Mouse (Mus musculus): ENCODE data around the gene Oscar.

The Oscar gene

GRCm38 (mm10) chr7:3616057-3616388, at the start of gene Oscar:
TSS of gene Oscar (minus strand) at chr7:3616157.
- no peak for DNase-seq (ENCODE audit: low read depth)

DNA sequence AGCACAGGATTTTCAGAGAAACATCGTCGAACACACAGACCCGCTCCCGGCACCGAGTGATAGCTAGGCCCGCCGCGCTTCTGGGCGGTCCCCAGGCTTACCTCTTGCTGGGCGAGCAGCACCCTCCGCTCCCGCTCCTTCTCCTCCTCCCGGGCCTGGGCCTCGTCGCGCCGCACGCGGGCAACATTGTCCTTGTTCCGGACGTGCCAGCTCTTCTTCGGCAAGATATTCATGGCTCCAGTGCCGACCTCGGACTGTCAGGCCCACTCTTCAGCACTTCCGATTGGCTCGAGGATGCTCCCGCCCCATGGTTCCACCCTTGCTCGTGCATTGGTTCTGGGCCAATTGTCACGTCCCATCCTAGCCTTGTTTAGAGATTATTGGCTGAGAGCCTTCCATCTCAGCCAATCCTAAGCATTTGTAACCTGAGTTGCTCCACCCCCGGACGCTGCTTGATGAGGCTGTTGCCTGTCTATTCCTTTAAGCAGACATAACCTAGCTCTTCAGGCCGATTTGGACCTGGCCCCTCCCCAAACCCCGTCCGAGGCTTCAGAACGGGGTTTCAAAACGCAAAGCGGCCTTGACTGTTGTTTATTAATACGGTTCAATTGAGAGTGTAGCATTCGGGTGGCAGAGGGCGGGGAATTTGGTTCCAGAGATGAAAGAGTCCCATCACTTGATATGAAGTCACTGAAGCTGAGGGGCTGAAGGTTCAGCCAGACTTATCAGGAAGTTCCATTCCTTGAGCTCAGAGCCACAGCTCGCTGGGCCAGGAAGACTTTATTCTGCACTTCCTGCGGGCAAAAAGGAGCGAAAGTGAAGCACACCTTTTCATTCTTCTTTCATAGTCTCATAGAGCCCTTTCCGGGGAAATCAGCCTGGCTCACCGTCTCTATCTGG, 49.5 kb upstream of the Oscar start, which contains the start of gene Leng1:
Gene Leng1 (minus strand): TSS at position 626 of the 900 bp plus-strand sequence.
- peak; percentile 97 for DNase-seq (ENCODE audit: low read depth)

GRCm38 (mm10) chr7:3664524-3665214, 48.7 kb upstream of the Oscar start:
- DNase-seq (ENCODE audit: low read depth) = no peak

GRCm38 (mm10) chr7:3658578-3658977, 42.6 kb upstream of the Oscar start:
- DNase-seq (ENCODE audit: low read depth) = no peak

DNA sequence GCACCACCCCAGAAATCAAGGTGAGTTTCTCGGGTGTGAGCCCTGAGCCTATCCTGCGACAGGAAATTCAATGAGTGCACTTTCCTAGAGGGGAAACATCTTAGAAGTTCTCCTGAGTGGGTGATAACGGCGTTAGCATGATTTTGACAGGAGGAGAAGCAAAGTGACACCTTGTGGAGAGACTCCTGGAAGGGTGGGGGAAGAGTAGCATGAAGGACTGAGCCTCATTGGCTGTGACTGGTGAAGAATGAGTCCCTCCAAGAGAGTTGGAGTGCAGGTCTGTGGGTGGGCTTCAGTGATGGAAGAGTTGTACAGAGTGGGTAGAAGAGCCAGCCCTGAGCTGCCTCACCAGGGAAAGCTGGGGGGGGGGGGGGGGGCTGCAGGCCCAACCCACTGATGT, 41.0 kb upstream of the Oscar start:
- no peak for DNase-seq (ENCODE audit: low read depth)

- no peak for DNase-seq (ENCODE audit: low read depth)
Observed at GRCm38 (mm10) chr7:3646641-3647040, 30.7 kb upstream of the Oscar start.

- peak; percentile 41 for DNase-seq (ENCODE audit: low read depth)
Observed at GRCm38 (mm10) chr7:3646188-3646587, 30.2 kb upstream of the Oscar start.

- DNase-seq (ENCODE audit: low read depth) = no peak
Observed at GRCm38 (mm10) chr7:3645488-3646025, 29.6 kb upstream of the Oscar start.

DNA sequence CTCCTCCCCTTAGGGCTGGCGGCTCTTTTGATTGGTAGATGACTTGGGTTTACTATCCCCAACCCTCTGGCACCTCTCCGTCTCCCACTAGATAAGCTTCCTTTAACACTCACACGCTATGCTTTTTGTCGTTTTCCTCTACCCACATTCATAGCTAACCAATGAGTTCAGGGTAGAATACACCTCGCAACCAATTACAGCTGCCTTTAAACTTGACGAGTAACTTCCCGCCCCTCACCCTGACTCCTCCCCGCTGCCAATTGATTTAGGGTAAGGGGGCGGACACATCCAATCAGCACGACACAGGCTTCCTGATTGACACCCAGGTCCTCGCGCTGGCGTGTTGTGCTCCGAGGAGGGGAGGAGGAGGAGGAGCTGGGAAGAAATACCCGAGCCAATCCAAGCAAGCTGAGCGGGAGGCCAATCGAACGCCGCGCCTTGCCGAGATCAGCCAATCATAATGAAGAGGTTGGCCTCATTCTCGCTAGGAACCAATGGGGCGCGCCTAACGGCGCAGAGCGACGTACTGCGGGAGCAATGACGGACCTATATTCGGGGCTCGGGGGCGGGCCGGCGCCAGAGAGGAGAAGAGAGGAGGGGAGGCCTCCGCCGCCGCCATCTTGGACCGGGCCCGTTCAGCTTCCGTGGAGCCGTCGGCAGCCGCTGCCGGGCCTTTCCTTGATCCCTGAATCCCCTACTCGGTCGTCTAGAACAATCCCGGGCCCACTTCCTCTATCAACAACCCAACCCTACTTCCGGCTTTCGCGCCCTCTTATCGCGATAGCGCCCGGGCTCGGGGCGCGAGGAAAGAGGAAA, 28.9 kb upstream of the Oscar start, which contains the start of gene Cnot3:
Gene Cnot3 (plus strand): TSS at position 597 of the 816 bp plus-strand sequence.
- DNase-seq (ENCODE audit: low read depth) = peak; percentile 100

DNA sequence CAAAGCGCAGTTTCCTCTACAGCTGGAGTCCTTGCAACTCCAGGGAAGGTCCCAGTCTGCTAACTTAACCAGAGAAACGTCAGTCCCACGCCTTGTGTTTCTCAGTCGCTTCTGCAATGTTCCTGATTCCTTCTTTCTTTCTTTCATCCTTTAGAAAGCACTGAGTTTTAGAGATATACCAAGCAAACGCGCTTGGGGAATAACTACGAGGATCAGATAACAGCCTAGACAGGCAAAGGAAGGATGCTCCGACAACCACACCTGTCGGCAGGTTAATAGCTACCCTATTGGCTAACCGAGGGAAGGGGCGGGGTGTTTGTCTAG, 28.4 kb upstream of the Oscar start:
- DNase-seq (ENCODE audit: low read depth) = no peak

DNA sequence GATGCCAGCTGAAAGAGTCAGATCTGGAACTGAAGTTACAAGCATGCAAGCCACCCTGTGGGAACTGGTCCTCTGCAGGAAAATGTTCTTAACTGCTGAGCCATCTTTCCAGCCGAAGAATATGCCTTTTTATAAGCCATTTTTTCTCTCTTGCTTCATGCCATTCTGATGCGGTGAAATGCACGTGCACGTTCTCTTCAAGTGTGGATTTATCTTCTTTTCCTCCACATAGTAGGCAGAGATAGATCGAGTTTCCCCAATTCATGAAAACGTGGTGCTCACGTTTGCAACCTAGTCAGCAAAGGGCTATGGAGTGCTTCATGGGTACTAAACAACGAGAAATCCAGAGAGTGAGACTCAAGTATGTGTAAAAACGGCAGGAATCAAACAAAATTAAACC, 27.9 kb upstream of the Oscar start:
- no peak for DNase-seq (ENCODE audit: low read depth)

- DNase-seq (ENCODE audit: low read depth) = no peak
Observed at GRCm38 (mm10) chr7:3643412-3643811, 27.5 kb upstream of the Oscar start.

GRCm38 (mm10) chr7:3630478-3630815, 14.5 kb upstream of the Oscar start:
- no peak for DNase-seq (ENCODE audit: low read depth)

GRCm38 (mm10) chr7:3629543-3630477, 13.9 kb upstream of the Oscar start, which contains the start of the genes Tfpt and Prpf31:
TSS of gene Tfpt (minus strand) at chr7:3629929.
TSS of gene Prpf31 (plus strand) at chr7:3629985.
- peak; percentile 93 for DNase-seq (ENCODE audit: low read depth)

GRCm38 (mm10) chr7:3629030-3629429, 13.1 kb upstream of the Oscar start:
- no peak for DNase-seq (ENCODE audit: low read depth)

DNA sequence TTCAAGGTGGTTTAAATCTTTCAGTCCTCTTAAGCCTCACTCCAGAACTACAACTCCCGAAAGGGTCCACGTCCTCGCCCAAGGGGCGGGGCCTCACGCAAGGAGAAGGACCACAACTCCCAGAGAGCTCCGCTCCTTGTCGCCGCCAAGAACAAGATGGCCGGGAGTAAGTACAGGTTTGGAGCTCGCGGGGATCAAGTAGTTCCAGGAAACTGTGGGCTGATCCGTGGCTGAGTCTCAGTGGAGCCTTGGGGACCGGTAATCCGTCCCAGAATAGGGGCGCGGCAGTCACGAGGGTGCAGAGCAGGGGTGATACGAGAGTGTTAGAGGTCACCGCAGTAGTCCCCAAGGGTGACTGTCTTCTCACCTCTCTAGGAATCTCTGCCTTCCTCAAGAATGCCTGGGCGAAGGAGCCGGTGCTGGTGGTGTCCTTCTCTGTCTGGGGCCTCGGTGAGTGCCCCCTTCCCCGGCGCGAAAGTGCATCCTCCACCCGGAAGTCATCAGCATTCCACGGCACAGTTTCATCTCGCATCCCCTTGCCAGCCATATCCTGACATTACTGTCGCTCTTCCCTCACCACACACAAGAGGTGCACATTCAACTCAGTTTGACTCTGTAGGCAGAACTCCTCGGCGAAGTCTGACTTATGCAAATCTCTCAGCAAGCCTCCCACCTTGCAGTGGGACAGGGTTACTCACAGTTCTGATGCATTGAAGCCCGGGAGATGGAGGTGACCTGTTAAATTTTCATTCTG, 1.5 kb upstream of the Oscar start, which contains the start of gene Ndufa3:
Gene Ndufa3 (plus strand): TSS at position 132 of the 754 bp plus-strand sequence.
- peak; percentile 95 for DNase-seq (ENCODE audit: low read depth)

DNA sequence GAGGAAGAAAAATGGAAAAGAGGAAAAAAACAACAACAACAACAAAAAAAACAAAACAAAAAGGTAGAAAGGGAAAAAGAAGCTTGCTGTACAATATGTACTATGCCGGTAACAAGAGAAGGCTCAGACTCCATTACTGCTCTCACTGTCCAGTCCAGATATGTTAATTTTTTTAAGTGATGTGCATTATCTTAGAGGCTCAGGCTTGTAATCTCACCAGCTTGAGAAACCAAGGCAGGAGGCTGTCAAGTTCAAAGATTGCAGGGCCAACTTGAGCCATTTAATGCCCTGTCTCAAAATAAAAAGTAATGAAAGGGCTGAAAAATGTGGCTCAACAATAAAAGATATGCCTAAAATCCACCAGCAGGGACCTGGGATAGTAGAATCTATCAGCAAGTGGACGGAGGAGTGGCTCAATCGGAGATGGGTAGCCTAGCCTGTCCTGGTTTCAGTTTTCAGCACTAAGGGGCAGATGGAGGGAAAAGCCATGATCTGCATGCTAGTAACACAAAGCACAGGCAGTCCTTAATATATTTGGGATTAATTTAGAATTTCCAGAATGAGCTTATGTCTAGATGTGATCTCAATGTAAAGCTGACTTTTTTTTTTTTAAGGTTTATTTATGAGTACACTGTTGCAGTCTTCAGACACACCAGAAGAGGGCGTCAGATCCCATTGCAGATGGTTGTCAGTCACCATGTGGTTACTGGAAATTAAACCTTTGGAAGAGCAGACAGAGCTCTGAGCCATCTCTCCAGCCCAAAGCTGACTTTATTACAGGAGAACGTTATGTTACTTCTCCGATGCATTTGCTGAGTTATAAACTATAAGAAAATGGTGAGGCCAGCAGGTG, 658 bp upstream of the Oscar start:
- no peak for DNase-seq (ENCODE audit: low read depth)

- DNase-seq (ENCODE audit: low read depth) = no peak
Observed at GRCm38 (mm10) chr7:3614021-3614420, 1.9 kb downstream of the Oscar start.

- no peak for DNase-seq (ENCODE audit: low read depth)
Observed at GRCm38 (mm10) chr7:3611006-3611405, 5.0 kb downstream of the Oscar start.
